Mouse (Mus musculus) embryo, embryonic 10.5 days (tissue): ENCODE measurements at regions not wholly inside any gene's neighbourhood (a gene's known extent, or its start where the extent isn't known, plus 50 kb on each side); places are given as distances from the start of the nearest gene placed in this dataset.
A peak's percentile ranks its signal among the peaks of the same experiment; 100 is the strongest.

Source experiments
- DNase-seq: peaks from one replicate; pipeline ENCODE4 v3.0.0-alpha.2; 2015; ENCODE audit warnings: low spot score

GRCm38 (mm10) chr13:107087355-107087754 is 65.4 kb upstream of the Kif2a start:
- DNase-seq: no peak

- DNase-seq: no peak
Measured at GRCm38 (mm10) chr13:107078085-107078484, 56.2 kb upstream of the Kif2a start.

- no peak for DNase-seq
Measured at GRCm38 (mm10) chr13:107074917-107075316, 53.0 kb upstream of the Kif2a start.

GRCm38 (mm10) chr13:107073039-107073620 is 51.2 kb upstream of the Kif2a start:
- peak; percentile 65 for DNase-seq

GRCm38 (mm10) chr13:107072345-107073038 is 50.6 kb upstream of the Kif2a start:
- peak; percentile 14 for DNase-seq
